Mouse (Mus musculus) hindbrain, embryonic 14.5 days (tissue): ENCODE measurements around the gene Myo3b. TPM values are rescaled to one million over a fixed set of nuclear protein-coding genes. Genes with fewer than 3 reads are reported as not detected.
A peak's percentile ranks its signal among the peaks of the same experiment; 100 is the strongest.

Experiments
- ATAC-seq: fragments of 200-750 bp; cut with Nextera tagmentation; 2 replicates; pipeline ENCODE4 v1.8.0; 2017; ENCODE audit warnings: moderate number of reproducible peaks, mild to moderate bottlenecking, moderate TSS enrichment, moderate library complexity; ENCODE audit not compliant: low FRiP score
- DNase-seq: peaks from one replicate; pipeline ENCODE4 v3.0.0-alpha.2; 2015; ENCODE audit warnings: low spot score
- H3K27ac ChIP-seq: fragments of 300-500 bp; sonication (generic); 2 replicates; pipeline ENCODE4 v1.5.1; 2014; ENCODE audit warnings: mild to moderate bottlenecking, moderate library complexity
- H3K27me3 ChIP-seq: fragments of 300-500 bp; sonication (generic); 2 replicates; pipeline ENCODE4 v1.6.1; 2014; ENCODE audit warnings: mild to moderate bottlenecking, low read length, mixed read lengths; ENCODE audit not compliant: control insufficient read depth, insufficient read depth
- H3K36me3 ChIP-seq: fragments of 300-500 bp; sonication (generic); replicated peaks from 2 replicates; pipeline ENCODE4 v1.6.1; 2014; ENCODE audit not compliant: control insufficient read depth, insufficient read depth
- H3K4me1 ChIP-seq: fragments of 300-500 bp; sonication (generic); replicated peaks from 2 replicates; pipeline ENCODE4 v1.6.1; 2014; ENCODE audit warnings: antibody characterized with exemption, low read length, mixed read lengths; ENCODE audit not compliant: control insufficient read depth, insufficient read depth
- H3K4me2 ChIP-seq: fragments of 300-500 bp; sonication (generic); replicated peaks from 2 replicates; pipeline ENCODE4 v1.6.1; 2014; ENCODE audit warnings: mild to moderate bottlenecking, moderate library complexity
- H3K4me3 ChIP-seq: fragments of 300-500 bp; sonication (generic); replicated peaks from 2 replicates; pipeline ENCODE4 v1.5.1; 2014; ENCODE audit warnings: mild to moderate bottlenecking, low read length
- H3K9ac ChIP-seq: fragments of 300-500 bp; sonication (generic); 2 replicates; pipeline ENCODE4 v1.6.1; 2014
- H3K9me3 ChIP-seq: fragments of 300-500 bp; sonication (generic); 2 replicates; pipeline ENCODE4 v1.6.1; 2016; ENCODE audit warnings: low read length; ENCODE audit not compliant: control insufficient read depth
- WGBS: fragments of 180-500 bp; shearing (Covaris S2); extraction: QIAGEN DNeasy Blood & Tissue Kit; methylation state at CpG from one replicate; pipeline ENCODE4 v1.1.7; 2014; 5-methylcytosine and 5-hydroxymethylcytosine counted together
- polyA plus RNA-seq: library from polyadenylated mRNA; unstranded; fragments of >200 nt; fragmentation: Nextera tagmentation; extraction: Ambion mirVana; gene quantifications from 2 replicates; pipeline ENCODE4 v1.2.1, GENCODE M21; 2014

Gene Myo3b
- polyA plus RNA-seq, 1 experiment from 2014 or later: 0.27 TPM

DNA sequence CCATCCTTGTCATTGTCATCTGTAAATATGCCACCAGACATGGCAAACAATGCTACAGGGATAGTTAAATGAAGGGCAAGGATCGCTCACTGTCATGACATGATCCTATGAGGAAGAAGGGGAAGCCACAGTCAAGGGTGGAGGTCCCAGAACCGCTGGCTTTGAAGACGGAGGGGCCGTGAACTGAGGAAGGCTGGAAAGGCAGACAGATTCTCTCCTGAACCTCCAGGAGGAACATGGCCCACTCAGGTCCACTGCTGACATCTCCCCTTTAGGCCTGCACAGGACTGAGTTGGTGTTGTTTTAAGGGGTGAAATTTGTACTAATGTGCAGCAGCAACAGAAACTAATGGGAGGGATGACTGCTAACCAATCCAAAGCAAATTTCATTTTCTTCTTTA lies 19.3 kb downstream of the Myo3b start:
- no peaks in the 10 kb centered on the region for H3K36me3 ChIP-seq
- peaks cover 28% of the 10 kb centered on the region for H3K4me1 ChIP-seq
- H3K9me3 ChIP-seq: no peaks in the 10 kb centered on the region
- no peak overlapping the region for H3K9ac ChIP-seq
- ATAC-seq (no peak), DNase-seq (no peak)
- no peak overlapping the region for H3K4me2 ChIP-seq
- H3K4me3 ChIP-seq: no peak overlapping the region
- no peaks in the 10 kb centered on the region for H3K27me3 ChIP-seq
- H3K27ac ChIP-seq: no peak overlapping the region
- 92% methylated on average over 4 of the region's 4 CpGs for WGBS

- Histone ChIP-seq H3K9ac (no peak overlapping the region), H3K4me3 (no peak overlapping the region), H3K4me2 (no peak overlapping the region; the same call in 1 of the 2 replicates), H3K4me1 (peaks cover 12% of the 10 kb centered on the region), H3K27me3 (no peaks in the 10 kb centered on the region), H3K27ac (peak overlapping the region; percentile 89), H3K9me3 (no peaks in the 10 kb centered on the region), H3K36me3 (no peaks in the 10 kb centered on the region)
- WGBS: 32% methylated on average over 11 of the region's 11 CpGs
- DNase-seq: peak; percentile 53
- ATAC-seq: peak; percentile 46; the same call in 1 of the 2 replicates
These were observed 21.7 kb downstream of the Myo3b start for GRCm38 (mm10) chr2:70060359-70061345.

GRCm38 (mm10) chr2:70065116-70065515 lies 26.2 kb downstream of the Myo3b start:
- no peak overlapping the region for H3K27ac ChIP-seq
- H3K4me2 ChIP-seq: no peak overlapping the region
- H3K4me3 ChIP-seq: no peak overlapping the region
- H3K9ac ChIP-seq: no peak overlapping the region
- H3K9me3 ChIP-seq: no peaks in the 10 kb centered on the region
- DNase-seq: no peak
- 91% methylated on average over 6 of the region's 6 CpGs for WGBS
- H3K27me3 ChIP-seq: no peaks in the 10 kb centered on the region
- peaks cover 11% of the 10 kb centered on the region for H3K4me1 ChIP-seq
- ATAC-seq: no peak
- no peaks in the 10 kb centered on the region for H3K36me3 ChIP-seq

DNA sequence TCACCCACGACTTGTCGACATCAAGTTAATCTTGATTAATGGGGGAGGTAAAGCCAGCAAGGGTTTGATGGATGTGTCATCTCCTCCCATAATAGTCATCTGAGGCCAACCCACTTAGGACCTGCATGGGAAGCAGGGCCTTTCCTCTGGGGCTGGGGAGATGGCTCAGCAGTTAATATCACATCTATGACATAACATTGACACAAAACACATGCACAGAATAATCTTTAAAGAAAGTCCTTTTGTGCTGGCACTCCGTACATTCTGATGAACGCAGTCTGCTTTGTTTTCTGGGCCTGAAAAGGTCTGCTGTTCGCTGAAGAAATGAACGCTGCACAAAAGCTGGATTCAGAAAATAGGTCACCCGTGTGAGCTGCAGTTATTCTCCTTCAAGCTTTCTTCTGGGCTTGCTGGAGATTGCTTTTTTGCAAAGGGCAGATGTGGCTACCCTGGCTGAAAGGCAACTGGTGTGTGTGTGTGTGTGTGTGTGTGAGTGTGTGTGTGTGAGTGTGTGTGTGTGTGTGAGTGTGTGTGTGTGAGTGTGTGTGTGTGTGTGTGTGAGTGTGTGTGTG lies 26.9 kb downstream of the Myo3b start:
- peak overlapping the region; percentile 51; the same call in 1 of the 2 replicates for H3K27ac ChIP-seq
- ATAC-seq: no peak
- no peaks in the 10 kb centered on the region for H3K9me3 ChIP-seq
- 25% methylated on average over 7 of the region's 7 CpGs for WGBS
- H3K27me3 ChIP-seq: no peaks in the 10 kb centered on the region
- no peak for DNase-seq
- H3K4me1 ChIP-seq: peaks cover 6% of the 10 kb centered on the region; the same call in 1 of the 2 replicates
- no peak overlapping the region for H3K4me2 ChIP-seq
- no peak overlapping the region for H3K4me3 ChIP-seq
- no peak overlapping the region for H3K9ac ChIP-seq
- H3K36me3 ChIP-seq: no peaks in the 10 kb centered on the region

DNA sequence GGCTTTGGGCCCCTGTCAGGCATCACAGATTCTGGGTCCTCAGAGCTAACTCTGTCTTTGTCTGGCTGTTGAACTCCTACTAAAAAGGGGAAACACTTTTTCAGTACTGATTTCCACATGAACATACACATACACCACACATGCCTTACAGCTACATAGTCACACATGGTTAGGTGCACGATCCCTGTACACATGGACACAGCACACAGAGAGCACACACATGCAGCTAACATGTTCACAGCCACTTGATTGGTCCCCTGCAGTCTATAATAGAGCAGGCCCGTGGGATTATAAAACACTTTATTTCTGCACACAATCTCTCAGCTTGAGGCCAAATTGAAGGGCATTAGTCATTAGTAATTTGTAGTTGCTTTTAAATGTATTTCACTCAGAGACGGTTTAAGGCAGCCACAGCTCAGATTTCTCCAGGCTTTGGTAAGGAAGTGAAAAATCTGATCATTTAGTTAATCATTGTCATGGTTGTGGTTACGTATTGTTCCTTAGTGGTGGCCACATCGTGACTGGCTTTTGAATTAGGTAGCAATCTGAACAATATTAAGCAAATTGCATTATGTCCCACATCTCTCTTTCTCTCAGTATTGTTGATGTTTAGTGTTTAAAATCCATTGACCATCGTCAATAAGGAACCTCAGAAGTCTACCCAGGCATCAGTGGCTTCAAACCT lies 27.6 kb downstream of the Myo3b start:
- no peaks in the 10 kb centered on the region for H3K27me3 ChIP-seq
- H3K9me3 ChIP-seq: no peaks in the 10 kb centered on the region
- H3K27ac ChIP-seq: no peak overlapping the region
- H3K4me3 ChIP-seq: no peak overlapping the region
- no peak overlapping the region for H3K9ac ChIP-seq
- H3K4me1 ChIP-seq: peaks cover 6% of the 10 kb centered on the region; the same call in 1 of the 2 replicates
- ATAC-seq: no peak
- 46% methylated on average over 6 of the region's 6 CpGs for whole genome bisulfite sequencing
- H3K36me3 ChIP-seq: no peaks in the 10 kb centered on the region
- no peak overlapping the region for H3K4me2 ChIP-seq
- no peak for DNase-seq

- Histone ChIP-seq H3K4me2 (no peak overlapping the region), H3K9me3 (no peaks in the 10 kb centered on the region), H3K27me3 (no peaks in the 10 kb centered on the region), H3K4me3 (no peak overlapping the region), H3K4me1 (peaks cover 6% of the 10 kb centered on the region; the same call in 1 of the 2 replicates), H3K27ac (no peak overlapping the region), H3K9ac (no peak overlapping the region), H3K36me3 (no peaks in the 10 kb centered on the region)
- WGBS: 86% methylated on average over 5 of the region's 5 CpGs
- no peak for DNase-seq
- no peak for ATAC-seq
These were observed 30.9 kb downstream of the Myo3b start for GRCm38 (mm10) chr2:70069861-70070260.

GRCm38 (mm10) chr2:70083444-70084020 lies 44.6 kb downstream of the Myo3b start:
- Histone ChIP-seq H3K9me3 (no peaks in the 10 kb centered on the region), H3K4me2 (no peak overlapping the region), H3K27me3 (no peaks in the 10 kb centered on the region), H3K27ac (no peak overlapping the region), H3K9ac (no peak overlapping the region), H3K36me3 (no peaks in the 10 kb centered on the region), H3K4me1 (no peaks in the 10 kb centered on the region), H3K4me3 (no peak overlapping the region)
- DNase-seq (no peak), ATAC-seq (no peak)
- WGBS: 70% methylated on average over 17 of the region's 17 CpGs

DNA sequence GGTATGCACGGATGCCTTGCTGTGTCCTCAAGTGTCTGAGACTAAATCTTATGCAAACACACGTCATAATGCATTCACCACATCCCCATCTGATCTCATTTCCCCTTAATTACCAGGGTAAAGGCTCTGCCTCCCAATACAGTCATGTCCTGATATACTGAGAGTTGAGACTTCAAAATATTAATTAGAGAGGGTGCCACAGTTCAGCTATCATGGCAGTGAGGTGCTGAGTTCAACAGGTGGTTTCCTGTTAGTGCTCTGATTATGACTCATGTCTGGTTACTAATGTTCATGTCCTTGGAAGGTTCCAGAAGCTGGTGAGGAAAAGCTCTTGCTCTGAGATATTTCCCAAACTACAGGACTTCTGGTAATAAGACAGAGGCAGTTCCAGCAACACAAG lies 52.3 kb downstream of the Myo3b start:
- no peaks in the 10 kb centered on the region for H3K27me3 ChIP-seq
- no peaks in the 10 kb centered on the region for H3K36me3 ChIP-seq
- H3K4me1 ChIP-seq: no peaks in the 10 kb centered on the region
- no peak overlapping the region for H3K4me3 ChIP-seq
- no peak overlapping the region for H3K9ac ChIP-seq
- H3K9me3 ChIP-seq: no peaks in the 10 kb centered on the region
- WGBS: 84% methylated on average over 2 of the region's 2 CpGs
- H3K27ac ChIP-seq: no peak overlapping the region
- no peak overlapping the region for H3K4me2 ChIP-seq
- DNase-seq: no peak
- no peak for ATAC-seq
